Mouse (Mus musculus) CH12.LX (cell line): ENCODE results near the gene Cnot6. TPM values are rescaled to one million over a fixed set of nuclear protein-coding genes. Genes with fewer than 3 reads are reported as not detected.

ENCODE experiments used
- DNase-seq: peaks from one replicate; pipeline ENCODE4 v3.0.0-alpha.2; 2013; ENCODE audit errors: extremely low read depth
- H3K27ac ChIP-seq: 2 replicates; pipeline ENCODE4 v1.5.1; 2012; ENCODE audit warnings: low read depth, mild to moderate bottlenecking, control low read depth, moderate library complexity; ENCODE audit not compliant: insufficient read depth
- H3K27me3 ChIP-seq: replicated peaks from 2 replicates; pipeline ENCODE3; 2012; ENCODE audit warnings: inconsistent platforms
- H3K36me3 ChIP-seq, 2 experiments: replicated peaks in 1 of 2; 2 replicates each; pipeline versions ENCODE3 to v1.6.1; 2012; ENCODE audit warnings: inconsistent platforms in 1 of 2, low read length in 1 of 2, mild to moderate bottlenecking in 1 of 2, mixed read lengths in 1 of 2, moderate library complexity in 1 of 2; ENCODE audit not compliant: control insufficient read depth in 1 of 2, insufficient read depth in 1 of 2
- H3K4me1 ChIP-seq, 2 experiments: 2 replicates each; pipeline ENCODE4 v1.6.1; 2012; ENCODE audit warnings: inconsistent platforms in 1 of 2, moderate library complexity in 1 of 2; ENCODE audit not compliant: insufficient read depth in 2 of 2, control insufficient read depth in 1 of 2
- H3K4me2 ChIP-seq: 2 replicates; pipeline ENCODE4 v1.6.1; 2012; ENCODE audit warnings: low read depth, mild to moderate bottlenecking, control low read depth; ENCODE audit not compliant: poor library complexity, insufficient read depth, severe bottlenecking
- H3K4me3 ChIP-seq, 3 experiments: fragments of 150-350 bp in 1 of 3; sonication (generic) in 1 of 3; replicated peaks in 1 of 3; 2 replicates each; pipeline versions ENCODE3 to v1.5.1; 2011 to 2012; ENCODE audit warnings: low read depth in 2 of 3, low read length in 2 of 3, mild to moderate bottlenecking in 2 of 3, moderate library complexity in 2 of 3, control low read depth in 1 of 3, improper control_type of control experiment in 1 of 3, inconsistent platforms in 1 of 3, mixed read lengths in 1 of 3; ENCODE audit not compliant: poor library complexity in 1 of 3
- H3K79me2 ChIP-seq: replicated peaks from 2 replicates; pipeline ENCODE4 v1.6.1; 2012; ENCODE audit warnings: mild to moderate bottlenecking, moderate library complexity; ENCODE audit not compliant: control insufficient read depth, poor library complexity, insufficient read depth, severe bottlenecking; ENCODE audit errors: extremely low read depth
- H3K9ac ChIP-seq: 2 replicates; pipeline ENCODE4 v1.6.1; 2012; ENCODE audit warnings: low read depth, mild to moderate bottlenecking, control low read depth, moderate library complexity; ENCODE audit not compliant: insufficient read depth
- H3K9me3 ChIP-seq: replicated peaks from 2 replicates; pipeline ENCODE3; 2012; ENCODE audit warnings: low read length, inconsistent platforms, mixed read lengths
- CHD1 ChIP-seq: IDR thresholded peaks from 2 replicates; pipeline ENCODE4 v1.6.1; 2012; ENCODE audit warnings: low read depth, low read length, improper control_type of control experiment, inconsistent platforms
- EP300 ChIP-seq: IDR thresholded peaks from 2 replicates; pipeline ENCODE4 v1.6.1; 2011; ENCODE audit warnings: low read length, improper control_type of control experiment
- ETS1 ChIP-seq: conservative IDR thresholded peaks from 2 replicates; pipeline ENCODE4 v1.6.1; 2012; ENCODE audit warnings: low read depth, mild to moderate bottlenecking, inconsistent platforms, low read length, improper control_type of control experiment, moderate library complexity
- GABPA ChIP-seq: IDR thresholded peaks from 2 replicates; pipeline ENCODE4 v1.6.1; 2012; ENCODE audit warnings: low read depth, low read length, improper control_type of control experiment, inconsistent platforms; ENCODE audit not compliant: insufficient replicate concordance
- HCFC1 ChIP-seq: IDR thresholded peaks from 2 replicates; pipeline ENCODE4 v1.6.1; 2012; ENCODE audit warnings: low read depth, mild to moderate bottlenecking, inconsistent platforms, low read length, improper control_type of control experiment
- JUN ChIP-seq: IDR thresholded peaks from 2 replicates; pipeline ENCODE4 v1.6.1; 2011; ENCODE audit warnings: low read depth, mild to moderate bottlenecking, low read length, improper control_type of control experiment, moderate library complexity; ENCODE audit not compliant: insufficient read depth
- JUND ChIP-seq: conservative IDR thresholded peaks from 2 replicates; pipeline ENCODE4 v1.6.1; 2011; ENCODE audit warnings: low read depth, low read length, improper control_type of control experiment
- MAFK ChIP-seq: IDR thresholded peaks from 2 replicates; pipeline ENCODE4 v1.6.1; 2011; ENCODE audit warnings: low read length, improper control_type of control experiment; ENCODE audit not compliant: insufficient replicate concordance
- MAX ChIP-seq: IDR thresholded peaks from 2 replicates; pipeline ENCODE4 v1.6.1; 2011; ENCODE audit warnings: low read length, improper control_type of control experiment
- MAZ ChIP-seq: IDR thresholded peaks from 2 replicates; pipeline ENCODE4 v1.6.1; 2012; ENCODE audit warnings: low read depth, mild to moderate bottlenecking, inconsistent platforms, low read length, improper control_type of control experiment, moderate library complexity
- MXI1 ChIP-seq: IDR thresholded peaks from 2 replicates; pipeline ENCODE4 v1.6.1; 2011; ENCODE audit warnings: mild to moderate bottlenecking, low read depth, low read length, improper control_type of control experiment
- MYC ChIP-seq: IDR thresholded peaks from 2 replicates; pipeline ENCODE4 v1.6.1; 2011; ENCODE audit warnings: low read depth, mild to moderate bottlenecking, improper control_type of control experiment, low read length
- NELFE ChIP-seq: IDR thresholded peaks from 2 replicates; pipeline ENCODE4 v1.6.1; 2011; ENCODE audit warnings: low read depth, low read length, improper control_type of control experiment
- NRF1 ChIP-seq: IDR thresholded peaks from 2 replicates; pipeline ENCODE4 v1.6.1; 2014; ENCODE audit warnings: low read depth, mild to moderate bottlenecking, inconsistent platforms, low read length, improper control_type of control experiment, moderate library complexity
- PAX5 ChIP-seq: IDR thresholded peaks from 2 replicates; pipeline ENCODE4 v1.6.1; 2012; ENCODE audit warnings: low read length, inconsistent platforms, mixed read lengths
- POLR2A ChIP-seq: IDR thresholded peaks from 2 replicates; pipeline ENCODE4 v1.6.1; 2011; ENCODE audit warnings: low read depth, mild to moderate bottlenecking, improper control_type of control experiment, low read length
- POLR2AphosphoS2 ChIP-seq: IDR thresholded peaks from 2 replicates; pipeline ENCODE4 v1.6.1; 2011; ENCODE audit warnings: low read depth, low read length, improper control_type of control experiment
- RAD21 ChIP-seq: IDR thresholded peaks from 2 replicates; pipeline ENCODE4 v1.6.1; 2011; ENCODE audit warnings: low read depth, mild to moderate bottlenecking, low read length, improper control_type of control experiment, moderate library complexity
- SIN3A ChIP-seq: IDR thresholded peaks from 2 replicates; pipeline ENCODE4 v1.6.1; 2012; ENCODE audit warnings: low read length, improper control_type of control experiment, inconsistent platforms
- TCF12 ChIP-seq: IDR thresholded peaks from 2 replicates; pipeline ENCODE4 v1.6.1; 2014; ENCODE audit warnings: low read depth, mild to moderate bottlenecking, inconsistent platforms, low read length, improper control_type of control experiment
- USF1 ChIP-seq: IDR thresholded peaks from 2 replicates; pipeline ENCODE4 v1.6.1; 2014; ENCODE audit warnings: low read depth, mild to moderate bottlenecking, inconsistent platforms, low read length, improper control_type of control experiment
- ZC3H11A ChIP-seq: IDR thresholded peaks from 2 replicates; pipeline ENCODE4 v1.6.1; 2012; ENCODE audit warnings: low read depth, mild to moderate bottlenecking, inconsistent platforms, low read length, improper control_type of control experiment
- ZKSCAN1 ChIP-seq: IDR thresholded peaks from 2 replicates; pipeline ENCODE4 v1.6.1; 2012; ENCODE audit warnings: low read depth, inconsistent platforms, low read length, improper control_type of control experiment, borderline replicate concordance
- ZMIZ1 ChIP-seq: IDR thresholded peaks from 2 replicates; pipeline ENCODE4 v1.6.1; 2012; ENCODE audit warnings: low read depth, mild to moderate bottlenecking, inconsistent platforms, low read length, improper control_type of control experiment
- dilution Hi-C: fragments of 300-500 bp; cut with MboI; formaldehyde crosslinking; loops from 2 replicates; pipeline ENCODE4 v1.14.3; 2020; ENCODE audit warnings: low sequenced_read_pairs; ENCODE audit not compliant: extremely low pct_unique_long_range_greater_than_20kb, extremely low pct_ligation_motif_present
- in situ Hi-C: fragments of 300-500 bp; cut with MboI; formaldehyde crosslinking; loops from 3 replicates; pipeline ENCODE4 v1.14.3; 2019; ENCODE audit warnings: low sequenced_read_pairs, low pct_ligation_motif_present, low pct_unique_long_range_greater_than_20kb, mixed read lengths
- polyA plus RNA-seq: library from polyadenylated mRNA; unstranded; fragments of >175 nt; gene quantifications from 2 replicates; pipeline ENCODE4 v1.2.1, GENCODE M21; 2012; ENCODE audit warnings: low read depth; ENCODE audit not compliant: insufficient read length
- total RNA-seq, 2 experiments: library from RNA; depleted of rRNA; stranded (reverse); fragments of 300-350 nt in 1 of 2; fragments of >200 nt in 1 of 2; gene quantifications; 2 replicates each; pipeline ENCODE4 v1.2.3; 2012 to 2014

Gene Cnot6
- total and polyA plus RNA-seq, 3 experiments, result 32.4 to 90.8 (median 85.0) TPM

DNA sequence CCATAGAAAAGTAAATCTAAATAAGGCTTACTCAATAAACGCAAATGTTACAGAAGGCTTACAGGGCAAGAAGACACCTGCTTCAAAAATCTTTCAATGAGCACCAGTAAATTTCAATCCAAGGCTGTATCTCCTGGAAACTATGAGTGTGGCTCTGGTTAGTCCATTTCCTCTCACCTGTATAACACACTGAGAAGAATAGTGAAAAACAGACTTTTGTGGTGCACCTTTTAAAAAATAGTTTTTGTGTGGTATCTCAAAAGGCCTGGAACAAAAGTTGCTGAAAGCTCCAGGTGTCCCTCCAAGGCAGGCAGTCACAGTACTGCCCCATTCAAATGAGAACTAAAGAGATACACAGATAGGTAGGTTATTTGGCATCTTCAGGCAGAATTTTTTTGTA is 13.4 kb downstream of the Cnot6 start:
- in situ Hi-C loops (no loop called here), dilution Hi-C loops (no loop called here)
- Histone ChIP-seq H3K9me3 (no peaks in the 10 kb centered on the region), H3K4me3 (no peak overlapping the region), H3K4me2 (no peak overlapping the region), H3K79me2 (peaks cover 68% of the 10 kb centered on the region), H3K4me1 (peaks cover 15 to 88% of the 10 kb centered on the region in 2 experiments), H3K27ac (no peak overlapping the region), H3K9ac (no peak overlapping the region), H3K36me3 (peaks cover 23 to 72% of the 10 kb centered on the region in 2 experiments), H3K27me3 (no peaks in the 10 kb centered on the region)
- no peak for DNase-seq
- TF ChIP-seq JUND (peak; percentile 83), EP300 (peak; percentile 87), POLR2AphosphoS2 (no peak), USF1 (no peak), ZC3H11A (no peak), MYC (no peak; the same call in 1 of the 2 replicates), ETS1 (peak; percentile 37; the same call in 1 of the 2 replicates), TCF12 (peak; percentile 71), CHD1 (no peak), JUN (peak; percentile 60; the same call in 1 of the 2 replicates), RAD21 (no peak; the same call in 1 of the 2 replicates), SIN3A (peak; percentile 57; the same call in 1 of the 2 replicates)

DNA sequence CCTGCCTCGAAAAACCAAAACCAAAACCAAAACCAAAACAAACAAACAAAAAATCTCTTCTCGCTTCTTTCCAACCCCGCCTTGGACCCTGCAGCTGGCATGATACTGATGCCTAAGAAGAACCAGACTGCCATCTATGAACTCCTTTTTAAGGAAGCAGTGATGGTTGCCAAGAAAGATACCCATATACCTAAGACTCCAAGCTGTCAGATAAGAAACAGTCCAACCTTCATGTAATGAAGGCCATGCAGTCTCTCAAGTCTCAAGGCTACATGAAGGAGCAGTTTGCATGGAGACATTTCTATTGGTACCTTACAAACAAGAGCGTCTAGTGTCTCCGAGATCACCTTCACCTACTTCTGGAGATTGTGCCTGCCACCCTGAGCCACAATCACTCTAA is 14.7 kb downstream of the Cnot6 start:
- H3K9ac ChIP-seq, result no peak overlapping the region
- H3K27me3 ChIP-seq, result no peaks in the 10 kb centered on the region
- no peak for DNase-seq
- no peak overlapping the region for H3K4me3 ChIP-seq
- H3K4me1 ChIP-seq, result peaks cover 13 to 87% of the 10 kb centered on the region in 2 experiments
- in situ Hi-C loops, result no loop called here
- dilution Hi-C loops, result no loop called here
- H3K9me3 ChIP-seq, result no peaks in the 10 kb centered on the region
- H3K36me3 ChIP-seq, result peaks cover 32 to 72% of the 10 kb centered on the region in 2 experiments
- peaks cover 72% of the 10 kb centered on the region for H3K79me2 ChIP-seq
- TF ChIP-seq MAZ (no peak), MAFK (no peak), TCF12 (peak; percentile 22; the same call in 1 of the 2 replicates), MAX (0 out of 2 replicates have a peak, but pooled peaks have one; percentile 28), ETS1 (no peak), GABPA (no peak), POLR2A (0 out of 2 replicates have a peak, but pooled peaks have one; percentile 9), HCFC1 (no peak), CHD1 (no peak), EP300 (0 out of 2 replicates have a peak, but pooled peaks have one; percentile 17), USF1 (no peak), MXI1 (no peak), POLR2AphosphoS2 (0 out of 2 replicates have a peak, but pooled peaks have one; percentile 45), ZMIZ1 (no peak; the same call in 1 of the 2 replicates), JUND (no peak), NELFE (no peak), NRF1 (no peak), SIN3A (peak; percentile 60; the same call in 1 of the 2 replicates), PAX5 (no peak), ZKSCAN1 (no peak)
- H3K27ac ChIP-seq, result peak overlapping the region; percentile 43
- H3K4me2 ChIP-seq, result peak overlapping the region; percentile 9
